Mouse (Mus musculus) G1E (cell line): Measurements from ENCODE around the gene BC034090. TPM values are rescaled to one million over a fixed set of nuclear protein-coding genes. Genes with fewer than 3 reads are reported as not detected.
"Not testable (repeated sequence)": the region's sequence is repeated elsewhere in the genome, so short reads cannot be mapped to it uniquely, and the experiment has no call there.

Experiments
- ATAC-seq: 2 replicates; pipeline ENCODE4 v1.8.0; 2016; ENCODE audit warnings: mild to moderate bottlenecking; ENCODE audit not compliant: insufficient number of reproducible peaks, poor library complexity, low FRiP score, severe bottlenecking; ENCODE audit errors: extremely low read depth
- DNase-seq: peaks from one replicate; pipeline ENCODE4 v3.0.0; 2012; ENCODE audit warnings: low spot score
- H3K27me3 ChIP-seq: 2 replicates; pipeline ENCODE4 v1.6.1; 2012; ENCODE audit warnings: mild to moderate bottlenecking, low read length, inconsistent platforms; ENCODE audit not compliant: insufficient read depth
- H3K36me3 ChIP-seq: replicated peaks from 2 replicates; pipeline ENCODE3; 2012; ENCODE audit warnings: mild to moderate bottlenecking, inconsistent platforms
- H3K4me1 ChIP-seq: 2 replicates; pipeline ENCODE4 v1.6.1; 2012; ENCODE audit warnings: low read depth, low read length, inconsistent platforms, mixed read lengths; ENCODE audit not compliant: insufficient read depth
- H3K4me3 ChIP-seq: 2 replicates; pipeline ENCODE4 v1.5.1; 2012; ENCODE audit warnings: low read depth, mild to moderate bottlenecking, inconsistent platforms, low read length, moderate library complexity, mixed read lengths
- H3K9me3 ChIP-seq: replicated peaks from 2 replicates; pipeline ENCODE4 v1.6.1; 2012; ENCODE audit warnings: inconsistent platforms
- CTCF ChIP-seq: IDR thresholded peaks from 2 replicates; pipeline ENCODE4 v1.5.1; 2012; ENCODE audit warnings: low read depth, low read length, inconsistent platforms, mixed read lengths
- GATA1 ChIP-seq: IDR thresholded peaks from 2 replicates; pipeline ENCODE4 v1.6.1; 2012; ENCODE audit warnings: borderline replicate concordance, low read length, inconsistent platforms, mixed read lengths
- GATA2 ChIP-seq: IDR thresholded peaks from 2 replicates; pipeline ENCODE4 v1.6.1; 2012; ENCODE audit warnings: low read depth, low read length, inconsistent platforms, borderline replicate concordance
- POLR2AphosphoS5 ChIP-seq: IDR thresholded peaks from 2 replicates; pipeline ENCODE4 v1.6.1; 2012; ENCODE audit warnings: low read depth, low read length, inconsistent platforms; ENCODE audit not compliant: insufficient replicate concordance
- TAL1 ChIP-seq: conservative IDR thresholded peaks from 2 replicates; pipeline ENCODE4 v1.6.1; 2012; ENCODE audit warnings: low read depth, low read length, inconsistent platforms, mixed read lengths
- polyA plus RNA-seq: library from polyadenylated mRNA; stranded (reverse); fragments of >175 nt; gene quantifications from 2 replicates; pipeline ENCODE4 v1.2.3, GENCODE M21; 2012
- total RNA-seq, 2 experiments: library from RNA; stranded (forward) in 1 of 2; stranded (reverse) in 1 of 2; fragments of 200-1000 nt in 1 of 2; fragments of >200 nt in 1 of 2; fragmentation: Nextera tagmentation in 1 of 2; gene quantifications; 2 replicates each; pipeline ENCODE4 v1.2.3; 2014 to 2017

Gene BC034090
- total and polyA plus RNA-seq, 3 experiments, result 0.09 to 0.11 TPM; not detected in 1

- Histone ChIP-seq H3K27me3 (no peaks in the 10 kb centered on the region), H3K4me3 (no peak overlapping the region), H3K9me3 (no peaks in the 10 kb centered on the region), H3K4me1 (peaks cover 53% of the 10 kb centered on the region), H3K36me3 (peaks cover 77% of the 10 kb centered on the region)
- no peak for TF ChIP-seq POLR2AphosphoS5
- DNase-seq, result no peak
- no peak for ATAC-seq
Measured at GRCm38 (mm10) chr1:155280306-155280705, 36.1 kb upstream of the BC034090 start.

DNA sequence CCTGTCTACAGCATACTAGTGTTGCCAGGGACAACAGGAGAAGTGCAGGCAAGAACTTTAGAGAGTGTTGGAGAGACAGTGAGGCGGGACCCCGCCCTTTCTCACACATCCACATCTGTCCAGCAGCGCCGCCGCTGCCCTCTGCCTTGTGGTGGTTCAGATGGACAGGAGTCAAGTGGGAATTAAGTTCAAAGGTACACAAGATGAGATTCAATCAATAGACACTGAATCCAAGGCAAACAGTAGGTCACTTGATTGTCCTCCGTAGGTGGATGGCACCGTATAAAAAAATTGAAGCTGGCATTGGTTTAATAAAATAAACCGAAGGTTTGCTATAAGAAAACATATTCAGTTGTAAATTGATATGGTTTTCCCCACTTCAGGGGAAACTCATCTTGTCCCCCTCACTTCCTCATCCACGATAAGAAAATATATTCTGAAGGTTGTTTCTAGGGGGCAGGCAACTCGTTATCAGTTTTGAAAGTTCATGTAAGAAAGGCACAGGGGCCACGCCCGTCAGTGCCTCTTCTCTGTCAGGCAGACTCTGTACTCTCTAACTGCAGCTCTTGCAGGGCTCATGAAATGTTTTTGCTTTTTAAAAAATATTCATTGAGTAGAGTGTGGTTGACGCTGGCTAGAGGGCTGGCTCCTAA is 32.3 kb upstream of the BC034090 start:
- peaks cover 40% of the 10 kb centered on the region for H3K4me1 ChIP-seq
- no peak for TF ChIP-seq GATA1
- TF ChIP-seq GATA2, result no peak
- TF ChIP-seq POLR2AphosphoS5, result no peak
- TF ChIP-seq TAL1, result no peak
- TF ChIP-seq CTCF, result no peak
- H3K27me3 ChIP-seq, result no peaks in the 10 kb centered on the region
- DNase-seq (peak; percentile 56), ATAC-seq (peak; percentile 61)
- H3K9me3 ChIP-seq, result no peaks in the 10 kb centered on the region
- H3K4me3 ChIP-seq, result peak overlapping the region; percentile 46; the same call in 1 of the 2 replicates
- H3K36me3 ChIP-seq, result peaks cover 61% of the 10 kb centered on the region

DNA sequence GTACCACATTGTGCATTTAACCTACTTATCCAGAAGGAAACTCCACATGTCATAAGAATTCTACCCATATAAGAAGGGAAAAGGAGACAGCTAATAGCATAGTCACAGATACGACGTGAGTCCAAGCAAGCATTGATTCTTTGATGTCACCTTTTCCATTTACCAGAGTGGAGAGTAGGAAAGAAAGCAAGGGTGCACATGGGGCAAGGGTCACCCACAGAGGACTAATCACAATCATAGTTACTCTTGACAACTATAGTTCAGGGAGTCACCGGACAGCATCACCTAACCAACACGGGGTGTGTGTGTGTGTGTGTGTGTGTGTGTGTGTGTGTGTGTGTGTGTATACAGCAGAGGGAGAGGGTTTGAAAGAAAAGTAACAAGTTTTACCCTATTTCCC is 31.5 kb upstream of the BC034090 start:
- DNase-seq, result no peak
- H3K36me3 ChIP-seq, result peaks cover 54% of the 10 kb centered on the region
- no peaks in the 10 kb centered on the region for H3K27me3 ChIP-seq
- TF ChIP-seq GATA2 (no peak), GATA1 (no peak), CTCF (no peak), POLR2AphosphoS5 (no peak), TAL1 (no peak)
- no peaks in the 10 kb centered on the region for H3K9me3 ChIP-seq
- H3K4me1 ChIP-seq, result peaks cover 39% of the 10 kb centered on the region
- no peak overlapping the region for H3K4me3 ChIP-seq
- ATAC-seq, result no peak

- H3K4me1 ChIP-seq, result peaks cover 39% of the 10 kb centered on the region
- H3K27me3 ChIP-seq, result no peaks in the 10 kb centered on the region
- TF ChIP-seq POLR2AphosphoS5 (no peak), GATA1 (no peak), CTCF (no peak), TAL1 (no peak), GATA2 (no peak)
- ATAC-seq (no peak), DNase-seq (no peak)
- H3K4me3 ChIP-seq, result no peak overlapping the region
- H3K36me3 ChIP-seq, result peaks cover 46% of the 10 kb centered on the region
- H3K9me3 ChIP-seq, result no peaks in the 10 kb centered on the region
Measured at GRCm38 (mm10) chr1:155274976-155275375, 30.7 kb upstream of the BC034090 start.

- ATAC-seq, result no peak
Measured at GRCm38 (mm10) chr1:155272953-155273352, 28.7 kb upstream of the BC034090 start.

DNA sequence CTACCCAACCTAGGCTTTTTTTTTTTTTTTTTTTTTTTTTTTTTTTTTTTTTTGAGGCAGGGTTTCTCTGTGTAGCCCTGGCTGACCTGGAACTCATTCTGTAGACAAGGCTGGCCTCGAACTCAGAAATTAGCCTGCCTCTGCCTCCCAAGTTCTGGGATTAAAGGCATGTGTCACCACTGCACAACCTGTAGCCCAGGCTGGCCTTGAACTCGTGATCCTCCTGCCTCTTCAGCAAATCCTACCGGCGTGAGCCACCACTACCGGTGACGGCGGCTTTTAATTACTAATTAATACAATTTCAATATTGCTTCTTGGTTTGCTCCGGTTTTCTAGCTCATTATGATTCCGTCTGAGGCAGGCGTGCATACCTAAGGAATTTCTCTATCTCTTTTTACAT is 18.3 kb upstream of the BC034090 start:
- peaks cover 30% of the 10 kb centered on the region for H3K27me3 ChIP-seq
- H3K4me3 ChIP-seq, H3K9me3 ChIP-seq, DNase-seq, H3K36me3 ChIP-seq, ATAC-seq, H3K4me1 ChIP-seq: not testable (repeated sequence)

More at GRCm38 (mm10) chr1:155272953-155273352, 28.7 kb upstream of the BC034090 start:
- H3K4me1 ChIP-seq, result peaks cover 30% of the 10 kb centered on the region
- TF ChIP-seq TAL1 (no peak), GATA1 (no peak), GATA2 (no peak), POLR2AphosphoS5 (no peak), CTCF (no peak)
- no peak for DNase-seq
- H3K9me3 ChIP-seq, result peaks cover 2% of the 10 kb centered on the region; the same call in 1 of the 2 replicates
- H3K36me3 ChIP-seq, result peaks cover 32% of the 10 kb centered on the region
- no peaks in the 10 kb centered on the region; the same call in 1 of the 2 replicates for H3K27me3 ChIP-seq
- H3K4me3 ChIP-seq, result no peak overlapping the region

DNA sequence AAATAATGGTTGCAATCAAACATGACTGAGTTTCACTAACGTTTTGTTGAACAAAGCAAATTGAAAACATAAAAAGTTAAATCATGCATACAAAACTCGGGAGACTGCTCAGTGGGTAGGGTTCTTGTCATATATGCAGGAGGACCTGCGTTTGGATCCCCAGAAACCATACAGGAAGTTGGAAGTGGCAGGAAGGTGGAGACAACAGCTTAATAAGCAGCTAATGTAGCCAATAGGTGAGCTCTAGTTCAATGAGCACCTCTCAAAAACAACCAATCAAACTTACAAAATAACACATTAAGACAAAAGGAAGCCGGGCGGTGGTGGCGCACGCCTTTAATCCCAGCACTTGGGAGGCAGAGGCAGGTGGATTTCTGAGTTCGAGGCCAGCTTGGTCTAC is 10.1 kb upstream of the BC034090 start:
- H3K9me3 ChIP-seq, result no peaks in the 10 kb centered on the region
- DNase-seq (no peak), ATAC-seq (no peak)
- no peaks in the 10 kb centered on the region for H3K36me3 ChIP-seq
- H3K27me3 ChIP-seq, result peaks cover 36% of the 10 kb centered on the region
- TF ChIP-seq CTCF (no peak), GATA1 (no peak), POLR2AphosphoS5 (no peak), TAL1 (no peak), GATA2 (no peak)
- H3K4me1 ChIP-seq, result peaks cover 11% of the 10 kb centered on the region
- no peak overlapping the region for H3K4me3 ChIP-seq
